Mouse (Mus musculus): Measurements from ENCODE around the gene Tas2r120. TPM values are rescaled to one million over a fixed set of nuclear protein-coding genes. Genes with fewer than 3 reads are reported as not detected.

Gene Tas2r120
- not detected for total RNA-seq (2023)

DNA sequence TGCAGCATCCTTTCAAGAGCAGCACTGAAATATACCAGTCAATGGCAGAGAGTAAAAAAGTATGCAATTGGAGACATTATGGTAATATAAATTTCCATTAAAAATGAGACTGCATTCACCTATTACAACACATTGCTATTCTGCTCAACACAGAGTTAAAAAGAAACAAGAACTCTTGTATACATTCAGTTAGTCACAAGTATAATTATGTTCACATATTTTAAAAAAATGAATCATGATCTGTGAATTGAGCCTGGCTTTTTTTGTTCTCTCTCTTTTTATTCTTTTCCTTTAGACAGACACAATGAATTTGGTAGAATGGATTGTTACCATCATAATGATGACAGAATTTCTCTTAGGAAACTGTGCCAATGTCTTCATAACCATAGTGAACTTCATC is at the start of gene Tas2r120:
Gene Tas2r120 (plus strand): TSS at position 301 of the 400 bp plus-strand sequence.

DNA sequence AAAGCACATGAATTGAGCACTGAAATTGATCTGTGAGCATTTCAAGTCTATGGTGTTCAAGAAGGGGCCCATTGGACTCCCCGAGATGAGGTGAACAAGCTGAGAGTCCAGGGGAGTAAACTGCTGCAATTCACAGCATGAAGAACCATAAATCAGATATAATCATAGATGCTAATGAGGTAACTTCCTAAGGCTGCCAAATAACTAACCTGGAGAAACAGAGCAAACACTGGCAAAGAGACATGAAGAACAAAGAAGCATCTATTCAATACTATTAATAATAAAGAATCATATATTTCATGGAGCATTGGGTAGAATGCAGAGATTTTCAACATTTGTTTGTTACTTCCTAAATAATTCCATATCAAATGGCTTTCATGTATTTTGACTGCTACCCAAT is 5.3 kb upstream of the Tas2r120 start, which contains the start of gene A630073D07Rik:
Gene A630073D07Rik (minus strand): TSS at position 101 of the 400 bp plus-strand sequence.

GRCm38 (mm10) chr6:132700907-132701306 is 44.2 kb downstream of the Tas2r120 start, which contains the start of gene Tas2r121:
TSS of gene Tas2r121 (minus strand) at chr6:132701007.

Other genes with a start within 250 kb of the Tas2r120 start
- gene Prh1, start 87.1 kb upstream of the Tas2r120 start, total RNA-seq (2023), result not detected
- not detected for gene Prp2, start 61.0 kb upstream of the Tas2r120 start, total RNA-seq (2023)
- gene A630073D07Rik, start 5.4 kb upstream of the Tas2r120 start, total RNA-seq (2023), result not detected
- gene Tas2r121, start 44.1 kb downstream of the Tas2r120 start, total RNA-seq (2023), result not detected
- not detected for gene Tas2r122, start 55.0 kb downstream of the Tas2r120 start, total RNA-seq (2023)
- gene Tas2r115, start 81.1 kb downstream of the Tas2r120 start, total RNA-seq (2023), result not detected
- gene Tas2r124, start 97.8 kb downstream of the Tas2r120 start, total RNA-seq (2023), result not detected
- gene Tas2r102, start 105.2 kb downstream of the Tas2r120 start, total RNA-seq (2023), result not detected
- not detected for gene Tas2r136, start 121.2 kb downstream of the Tas2r120 start, total RNA-seq (2023)
- not detected for gene Tas2r117, start 145.9 kb downstream of the Tas2r120 start, total RNA-seq (2023)
- not detected for gene Tas2r123, start 190.2 kb downstream of the Tas2r120 start, total RNA-seq (2023)
- gene Tas2r116, start 198.5 kb downstream of the Tas2r120 start, total RNA-seq (2023), result not detected
- gene Tas2r110, start 211.1 kb downstream of the Tas2r120 start, total RNA-seq (2023), result not detected
- gene Tas2r113, start 236.1 kb downstream of the Tas2r120 start, total RNA-seq (2023), result not detected